Mouse (Mus musculus) thymus, adult 2 months (tissue): ENCODE measurements around the gene Tmem211. TPM values are rescaled to one million over a fixed set of nuclear protein-coding genes. Genes with fewer than 3 reads are reported as not detected.

Experiments
- DNase-seq: peaks from one replicate; pipeline ENCODE4 v3.0.0; 2021
- H3K27ac ChIP-seq: fragments of 200-500 bp; 2 replicates; pipeline ENCODE4 v1.5.1; 2012; ENCODE audit warnings: low read length, control low read depth; ENCODE audit not compliant: control insufficient read depth, insufficient read depth
- H3K27me3 ChIP-seq: fragments of 200-500 bp; 2 replicates; pipeline ENCODE4 v1.6.1; 2012; ENCODE audit warnings: mild to moderate bottlenecking, low read length, moderate library complexity, mixed read lengths; ENCODE audit not compliant: control insufficient read depth, insufficient read depth
- H3K36me3 ChIP-seq: fragments of 200-500 bp; 2 replicates; pipeline ENCODE4 v1.6.1; 2012; ENCODE audit warnings: mild to moderate bottlenecking, low read length, moderate library complexity; ENCODE audit not compliant: control insufficient read depth, insufficient read depth
- H3K4me1 ChIP-seq: fragments of 200-500 bp; replicated peaks from 2 replicates; pipeline ENCODE4 v1.6.1; 2012; ENCODE audit warnings: low read length; ENCODE audit not compliant: control insufficient read depth, insufficient read depth
- H3K4me3 ChIP-seq: fragments of 200-500 bp; 2 replicates; pipeline ENCODE4 v1.5.1; 2012; ENCODE audit warnings: mild to moderate bottlenecking, low read length, control low read depth, moderate library complexity; ENCODE audit not compliant: control insufficient read depth, insufficient read depth
- CTCF ChIP-seq: fragments of 200-500 bp; IDR thresholded peaks from 2 replicates; pipeline ENCODE4 v1.5.1; 2012; ENCODE audit warnings: mild to moderate bottlenecking, control low read depth, low read length, moderate library complexity, borderline replicate concordance; ENCODE audit not compliant: control insufficient read depth, poor library complexity, insufficient read depth; ENCODE audit errors: extremely low read depth
- POLR2A ChIP-seq: fragments of 200-500 bp; IDR thresholded peaks from 2 replicates; pipeline ENCODE4 v1.6.1; 2012; ENCODE audit warnings: mild to moderate bottlenecking, low read length, control low read depth, moderate library complexity; ENCODE audit not compliant: control insufficient read depth, poor library complexity, insufficient read depth; ENCODE audit errors: extremely low read depth
- WGBS: fragments of 180-500 bp; shearing (Covaris S2); methylation state at CpG from one replicate; pipeline ENCODE4 v1.1.7; 2018; 5-methylcytosine and 5-hydroxymethylcytosine counted together
- polyA plus RNA-seq: library from polyadenylated mRNA; depleted of rRNA; stranded (reverse); fragments of >200 nt; gene quantifications from 2 replicates; pipeline ENCODE4 v1.2.3, GENCODE M21; 2012

The Tmem211 gene
- polyA plus RNA-seq, 1 experiment: not detected

- no peaks in the 10 kb centered on the region for H3K4me1 ChIP-seq
- 93% methylated on average over 10 of the region's 10 CpGs for WGBS
- no peaks in the 10 kb centered on the region for H3K36me3 ChIP-seq
- TF ChIP-seq POLR2A: no peak
- TF ChIP-seq CTCF: no peak
- DNase-seq: no peak
- no peaks in the 10 kb centered on the region for H3K27me3 ChIP-seq
- no peak overlapping the region for H3K4me3 ChIP-seq
- no peak overlapping the region for H3K27ac ChIP-seq
These were observed 27.0 kb upstream of the Tmem211 start for GRCm38 (mm10) chr5:113199772-113200134.

- Histone ChIP-seq H3K27ac (no peak overlapping the region), H3K4me1 (no peaks in the 10 kb centered on the region; the same call in 1 of the 2 replicates), H3K36me3 (no peaks in the 10 kb centered on the region), H3K27me3 (no peaks in the 10 kb centered on the region), H3K4me3 (no peak overlapping the region)
- TF ChIP-seq CTCF (no peak), POLR2A (no peak)
- 95% methylated on average over 9 of the region's 9 CpGs for WGBS
- DNase-seq: no peak
These were observed 22.5 kb upstream of the Tmem211 start for GRCm38 (mm10) chr5:113204193-113204592.

DNA sequence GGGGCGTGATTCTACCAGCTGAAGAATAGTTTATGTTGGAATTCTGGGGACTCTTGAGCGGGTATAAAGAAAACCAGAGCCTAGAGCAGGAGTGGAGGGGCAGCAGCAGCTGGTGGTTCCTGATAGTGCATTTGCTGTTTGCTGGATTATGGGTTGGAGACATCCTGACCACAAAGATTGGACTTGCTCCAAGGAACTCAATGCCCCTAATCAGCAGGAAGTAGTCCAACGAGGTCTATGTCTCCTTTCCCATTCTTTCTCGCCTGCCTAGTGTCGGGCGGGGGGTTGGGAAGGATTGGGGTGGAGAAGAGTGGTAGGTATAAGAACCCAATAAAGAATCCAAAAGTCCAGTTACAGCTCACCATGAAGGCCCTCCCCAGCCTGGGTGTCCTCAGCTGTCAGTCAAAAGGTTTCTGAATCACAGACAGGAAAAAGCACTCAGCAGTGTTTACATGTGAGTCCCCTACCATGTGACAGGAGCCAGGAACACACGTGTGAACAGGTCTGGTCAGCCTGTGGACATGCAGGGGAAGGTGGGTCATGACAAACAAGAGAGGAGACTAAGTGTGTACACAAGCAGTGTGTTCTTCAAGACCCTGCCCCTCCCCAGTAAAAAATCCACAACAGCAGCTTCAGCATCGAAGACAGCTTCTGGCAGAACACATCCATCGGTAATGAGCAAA lies 19.9 kb upstream of the Tmem211 start:
- Histone ChIP-seq H3K4me3 (no peak overlapping the region), H3K27me3 (no peaks in the 10 kb centered on the region), H3K4me1 (no peaks in the 10 kb centered on the region; the same call in 1 of the 2 replicates), H3K36me3 (no peaks in the 10 kb centered on the region), H3K27ac (no peak overlapping the region)
- TF ChIP-seq POLR2A: no peak
- TF ChIP-seq CTCF: no peak
- WGBS: 65% methylated on average over 9 of the region's 9 CpGs
- DNase-seq: no peak

DNA sequence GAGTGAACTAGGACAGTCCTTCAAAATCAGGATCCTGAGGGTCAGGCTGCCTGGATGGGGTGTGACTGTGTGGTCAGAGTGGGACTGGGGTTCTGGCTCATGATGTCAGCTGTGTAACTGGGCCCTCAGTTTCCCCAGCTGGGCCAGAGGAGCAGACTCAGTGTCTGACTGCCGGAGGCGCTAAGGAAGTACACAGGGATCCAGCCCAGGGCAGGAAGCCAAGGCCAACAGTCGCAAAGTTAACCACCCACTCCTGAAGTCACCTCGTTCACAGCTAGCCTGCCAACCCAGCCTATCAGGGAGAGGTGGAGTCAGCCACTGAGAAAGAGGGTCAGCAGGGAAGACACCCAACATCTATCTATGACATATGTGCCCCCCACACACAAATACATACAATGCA lies 18.7 kb upstream of the Tmem211 start:
- DNase-seq: no peak
- no peaks in the 10 kb centered on the region for H3K27me3 ChIP-seq
- H3K36me3 ChIP-seq: no peaks in the 10 kb centered on the region
- no peak overlapping the region for H3K27ac ChIP-seq
- no peak for TF ChIP-seq POLR2A
- no peak for TF ChIP-seq CTCF
- H3K4me1 ChIP-seq: no peaks in the 10 kb centered on the region; the same call in 1 of the 2 replicates
- no peak overlapping the region for H3K4me3 ChIP-seq
- 52% methylated on average over 4 of the region's 4 CpGs for WGBS

DNA sequence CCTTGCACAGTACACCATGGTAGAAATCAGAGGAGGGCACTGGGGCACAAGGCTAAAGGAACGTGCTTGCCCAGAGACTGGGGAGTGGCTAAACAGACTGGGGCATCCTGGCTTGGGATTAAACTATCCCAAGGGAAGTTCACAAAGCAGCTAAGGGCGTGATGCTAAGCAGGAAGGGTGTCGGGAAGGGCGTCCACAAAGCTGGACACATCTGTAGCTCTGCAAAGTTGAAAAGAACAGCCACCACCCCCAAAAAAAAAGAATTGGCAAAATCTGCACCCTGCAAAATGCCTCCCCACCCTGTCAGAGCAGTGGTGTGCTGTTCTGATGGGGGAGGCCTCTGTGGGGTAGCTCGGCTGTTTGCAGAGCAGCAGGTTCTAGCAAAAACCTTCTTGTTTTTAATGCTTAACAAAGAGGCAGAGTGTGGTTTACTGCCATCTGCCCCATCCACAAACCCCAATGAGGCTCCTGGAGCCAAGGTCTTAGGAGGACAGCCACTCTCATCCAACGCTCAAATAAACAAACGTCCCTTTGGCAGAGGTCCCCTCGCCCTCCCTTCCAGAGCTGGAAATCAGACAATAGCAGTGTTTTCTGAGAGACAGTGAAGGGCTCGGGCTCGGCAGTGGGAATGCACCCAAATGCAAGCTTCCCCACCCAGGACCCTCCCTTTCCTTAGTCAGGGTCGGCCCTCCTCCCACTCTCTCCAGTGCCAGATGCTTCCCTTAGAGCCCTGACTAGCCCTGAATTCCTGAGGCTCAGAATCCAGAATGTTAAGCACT lies 17.9 kb upstream of the Tmem211 start:
- 82% methylated on average over 11 of the region's 11 CpGs for WGBS
- TF ChIP-seq CTCF: no peak
- no peak for TF ChIP-seq POLR2A
- Histone ChIP-seq H3K27me3 (no peaks in the 10 kb centered on the region), H3K36me3 (no peaks in the 10 kb centered on the region), H3K4me3 (no peak overlapping the region), H3K4me1 (no peaks in the 10 kb centered on the region; the same call in 1 of the 2 replicates), H3K27ac (no peak overlapping the region)
- DNase-seq: no peak

DNA sequence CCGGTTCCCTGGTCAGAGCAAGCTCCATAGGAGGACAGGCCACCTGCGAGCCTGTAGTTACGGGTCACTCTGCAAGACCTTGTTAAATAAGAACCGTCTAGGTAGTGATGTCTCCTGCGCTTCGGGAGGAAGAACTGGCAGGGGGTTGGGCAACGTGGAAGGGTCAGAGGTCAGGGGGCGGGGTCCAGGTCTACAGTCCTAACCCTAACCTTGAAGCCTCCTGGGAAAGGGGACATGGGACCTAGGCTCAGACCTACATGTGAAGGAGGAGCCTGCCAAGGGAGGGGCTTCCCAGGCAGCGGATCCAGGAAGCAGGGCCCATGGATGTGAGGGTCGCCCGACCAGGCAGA lies 17.3 kb upstream of the Tmem211 start:
- Histone ChIP-seq H3K27me3 (no peaks in the 10 kb centered on the region), H3K27ac (no peak overlapping the region), H3K4me3 (no peak overlapping the region), H3K4me1 (no peaks in the 10 kb centered on the region; the same call in 1 of the 2 replicates), H3K36me3 (no peaks in the 10 kb centered on the region)
- 86% methylated on average over 11 of the region's 11 CpGs for WGBS
- TF ChIP-seq POLR2A (no peak), CTCF (no peak)
- no peak for DNase-seq
